Mouse (Mus musculus): ENCODE data around the gene Fibcd1.

GRCm38 (mm10) chr2:31814699-31815098 is 31.1 kb downstream of the Fibcd1 start:
- TF ChIP-seq POLR2A (IDR thresholded peaks at IDR 0.05; ENCODE audit: low read depth, low read length) (no peak), CTCF (IDR thresholded peaks at IDR 0.05; ENCODE audit: extremely low read depth, insufficient read length, insufficient replicate concordance, low read depth, low read length) (no peak)

Measured in small intestine, adult 2 months (tissue).